Mouse (Mus musculus) neutrophil, adult 5-6 weeks (primary cell): ENCODE data around the gene Gm15737. TPM values are rescaled to one million over a fixed set of nuclear protein-coding genes. Genes with fewer than 3 reads are reported as not detected.

Experiments used
- ATAC-seq: fragments of 151-379, 151-347 bp; 2 replicates; pipeline ENCODE4 v1.8.0; 2017; ENCODE audit warnings: mild to moderate bottlenecking, moderate TSS enrichment; ENCODE audit not compliant: insufficient number of reproducible peaks, poor library complexity, low FRiP score, severe bottlenecking; ENCODE audit errors: extremely low read depth
- total RNA-seq: library from RNA; stranded (forward); fragments of 200-1000 nt; gene quantifications from 2 replicates; pipeline ENCODE4 v1.2.3, GENCODE M21; 2017

Gm15737 gene
- total RNA-seq: not detected in 2 replicates

GRCm38 (mm10) chr6:92869089-92869581 is at the start of gene Gm15737:
TSS of gene Gm15737 (plus strand) at chr6:92869357.
- no peak for ATAC-seq

GRCm38 (mm10) chr6:92821606-92822005 is 47.6 kb upstream of the Gm15737 start:
- no peak for ATAC-seq

DNA sequence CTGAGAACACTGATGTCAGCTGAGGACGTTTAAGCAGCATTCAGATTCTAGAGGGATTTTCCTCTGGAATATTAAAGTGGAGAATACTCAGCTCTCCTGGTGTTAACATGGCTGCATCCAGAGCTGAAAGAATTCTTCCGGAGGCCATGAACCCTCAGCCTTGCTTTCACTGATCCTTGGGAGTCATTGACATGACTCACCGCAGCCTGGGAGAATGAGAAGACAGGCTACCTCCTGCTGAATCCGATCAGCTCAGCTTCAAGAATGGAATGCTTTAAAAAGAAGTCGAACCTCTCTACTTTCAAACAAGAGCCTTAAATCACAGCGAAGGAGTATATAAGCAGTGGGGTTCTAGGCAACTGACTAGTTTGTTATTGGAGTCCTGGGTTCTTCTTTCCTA is 47.2 kb upstream of the Gm15737 start:
- ATAC-seq: no peak

- ATAC-seq: no peak
These were observed 45.2 kb upstream of the Gm15737 start for GRCm38 (mm10) chr6:92823991-92824390.

GRCm38 (mm10) chr6:92826561-92826960 is 42.6 kb upstream of the Gm15737 start:
- no peak for ATAC-seq

- no peak for ATAC-seq
These were observed 41.8 kb upstream of the Gm15737 start for GRCm38 (mm10) chr6:92827360-92827759.

GRCm38 (mm10) chr6:92829148-92829547 is 40.0 kb upstream of the Gm15737 start:
- no peak for ATAC-seq

- ATAC-seq: no peak
These were observed 38.1 kb upstream of the Gm15737 start for GRCm38 (mm10) chr6:92831106-92831505.

DNA sequence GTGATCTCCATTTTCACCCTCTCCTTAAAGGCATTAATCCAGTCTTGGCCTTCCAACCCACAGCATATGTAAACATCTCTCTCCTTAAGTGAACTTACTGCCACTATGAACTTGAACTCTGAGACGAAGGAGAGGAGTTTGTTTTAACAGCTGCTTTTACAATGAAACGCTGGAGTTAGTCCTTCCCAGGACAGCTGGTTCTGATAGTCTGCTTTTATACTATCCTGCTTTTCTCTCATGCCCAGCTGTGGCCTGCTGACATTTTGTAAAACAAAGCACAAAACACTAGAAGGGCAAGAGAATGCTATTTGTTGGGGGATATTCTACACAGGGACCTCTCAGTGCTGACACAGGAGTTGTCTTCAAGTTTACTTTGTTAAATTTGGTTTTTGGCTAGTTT is 27.2 kb upstream of the Gm15737 start:
- no peak for ATAC-seq

DNA sequence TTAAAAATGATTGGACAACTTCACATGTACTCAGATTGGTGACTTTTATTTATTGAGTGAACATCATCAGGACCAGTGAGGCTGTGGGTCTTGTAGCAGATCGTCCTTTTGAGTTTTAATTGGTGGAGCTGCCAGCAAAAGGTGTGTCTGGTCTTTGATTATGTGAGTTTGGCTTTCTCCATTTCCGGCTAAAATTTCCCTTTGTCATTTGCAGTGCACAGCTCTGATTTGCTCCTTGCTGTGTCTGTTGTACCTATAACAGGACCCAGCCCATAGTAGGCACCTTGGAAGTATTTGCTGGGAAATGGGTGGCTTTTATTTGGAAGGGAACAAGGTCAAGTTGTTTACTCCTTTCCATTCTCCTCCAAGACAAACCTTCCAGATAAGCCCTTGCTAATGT is 25.7 kb upstream of the Gm15737 start:
- ATAC-seq: no peak

DNA sequence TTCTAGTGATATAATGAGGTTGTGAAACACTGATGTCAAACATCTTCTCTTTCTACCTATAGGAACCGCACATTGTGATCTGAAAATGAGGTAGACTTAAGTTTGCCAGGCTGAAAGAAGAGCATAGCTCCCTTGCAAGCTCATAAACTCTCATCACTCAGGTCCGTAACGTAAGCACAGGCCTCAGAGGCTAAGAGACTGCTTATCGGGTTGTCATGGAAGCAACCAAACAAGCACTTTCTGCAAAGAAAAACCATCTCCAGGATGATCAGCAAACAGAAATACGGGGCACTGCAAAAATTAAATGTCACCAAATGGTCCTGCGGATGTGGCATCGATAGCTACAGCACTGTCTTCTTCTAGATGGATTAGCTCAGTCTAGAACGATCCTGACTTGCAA is 23.3 kb upstream of the Gm15737 start:
- no peak for ATAC-seq

DNA sequence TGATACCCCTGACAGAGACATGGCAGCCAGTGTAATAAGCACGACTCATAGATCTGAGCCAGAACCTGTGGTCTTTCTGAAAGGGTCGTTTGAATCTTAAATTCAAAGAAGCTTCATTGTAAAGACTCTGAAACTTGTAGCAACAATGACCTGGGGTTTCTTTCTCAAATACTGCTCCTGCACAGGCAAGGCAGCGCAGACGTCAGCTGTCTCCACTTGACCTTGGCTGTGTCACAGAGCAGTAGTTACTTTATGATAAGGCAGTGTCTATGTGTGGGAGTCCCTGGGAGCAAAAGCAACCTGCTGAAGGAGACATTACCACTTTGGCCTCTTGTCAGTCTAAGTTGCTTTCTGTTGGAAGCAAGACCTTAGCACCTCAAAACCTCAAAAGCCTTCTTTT is 22.5 kb upstream of the Gm15737 start:
- no peak for ATAC-seq

DNA sequence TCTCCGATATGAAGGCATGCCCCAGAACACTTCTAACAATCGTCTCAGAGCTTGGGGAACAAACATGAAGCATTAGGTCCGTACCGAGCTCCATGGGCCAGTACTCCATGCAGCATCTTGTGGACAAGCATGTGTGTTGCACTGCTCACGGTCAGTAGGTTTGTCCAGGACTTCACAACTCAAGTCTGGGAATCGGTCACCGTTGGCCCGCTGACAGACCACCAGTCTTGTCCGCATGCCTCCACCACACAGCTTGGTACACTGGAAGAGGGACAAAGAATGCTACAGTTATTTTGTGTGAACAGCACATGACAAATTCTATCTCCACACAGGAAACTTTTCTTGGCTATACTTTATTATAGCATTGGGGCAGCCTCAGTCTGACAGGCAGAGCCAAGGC is 19.9 kb upstream of the Gm15737 start:
- ATAC-seq: no peak

- no peak for ATAC-seq
These were observed 18.9 kb upstream of the Gm15737 start for GRCm38 (mm10) chr6:92850250-92850649.

GRCm38 (mm10) chr6:92854873-92855272 is 14.3 kb upstream of the Gm15737 start:
- ATAC-seq: no peak

DNA sequence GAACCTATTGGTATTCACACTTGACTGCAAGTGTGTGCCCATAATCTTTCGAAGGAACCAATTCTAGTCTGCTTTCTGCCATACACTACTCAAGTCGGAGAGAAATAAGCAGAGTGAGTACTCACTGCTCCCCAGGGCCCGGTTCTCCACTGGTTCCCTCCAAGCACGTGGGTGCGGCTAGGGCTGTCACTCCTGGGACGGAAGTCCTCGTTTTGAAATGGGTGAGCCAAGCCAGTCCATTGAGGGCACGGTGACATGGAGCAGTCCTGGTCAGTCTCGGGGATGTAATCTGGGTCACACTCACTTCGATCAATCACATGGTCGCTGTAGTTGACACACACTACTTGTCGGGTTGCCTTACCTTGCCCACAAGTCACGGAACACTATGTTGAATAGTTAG is 11.4 kb upstream of the Gm15737 start:
- ATAC-seq: no peak

- ATAC-seq: no peak
These were observed 10.2 kb upstream of the Gm15737 start for GRCm38 (mm10) chr6:92858721-92859510.

GRCm38 (mm10) chr6:92860285-92860912 is 8.8 kb upstream of the Gm15737 start:
- no peak for ATAC-seq

DNA sequence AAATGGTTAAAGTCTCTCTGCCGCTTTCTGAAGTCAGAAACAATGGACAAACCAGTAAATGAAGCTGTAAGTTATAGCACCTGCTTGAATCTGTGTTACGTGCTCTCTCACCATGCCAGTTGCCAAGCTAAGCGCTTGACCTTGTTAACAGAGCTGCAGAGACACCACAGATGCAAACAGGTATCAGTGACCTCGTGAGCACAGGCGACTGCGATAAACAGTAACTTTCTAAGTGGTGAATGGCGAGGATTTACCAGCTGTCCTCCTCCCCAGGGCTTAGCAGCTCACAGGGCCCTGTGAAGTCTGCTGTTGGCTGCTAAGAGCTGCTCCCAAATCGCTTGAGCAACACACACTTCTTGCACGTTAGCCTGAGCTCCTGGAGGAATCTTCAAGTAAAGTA is 6.6 kb upstream of the Gm15737 start:
- ATAC-seq: no peak

DNA sequence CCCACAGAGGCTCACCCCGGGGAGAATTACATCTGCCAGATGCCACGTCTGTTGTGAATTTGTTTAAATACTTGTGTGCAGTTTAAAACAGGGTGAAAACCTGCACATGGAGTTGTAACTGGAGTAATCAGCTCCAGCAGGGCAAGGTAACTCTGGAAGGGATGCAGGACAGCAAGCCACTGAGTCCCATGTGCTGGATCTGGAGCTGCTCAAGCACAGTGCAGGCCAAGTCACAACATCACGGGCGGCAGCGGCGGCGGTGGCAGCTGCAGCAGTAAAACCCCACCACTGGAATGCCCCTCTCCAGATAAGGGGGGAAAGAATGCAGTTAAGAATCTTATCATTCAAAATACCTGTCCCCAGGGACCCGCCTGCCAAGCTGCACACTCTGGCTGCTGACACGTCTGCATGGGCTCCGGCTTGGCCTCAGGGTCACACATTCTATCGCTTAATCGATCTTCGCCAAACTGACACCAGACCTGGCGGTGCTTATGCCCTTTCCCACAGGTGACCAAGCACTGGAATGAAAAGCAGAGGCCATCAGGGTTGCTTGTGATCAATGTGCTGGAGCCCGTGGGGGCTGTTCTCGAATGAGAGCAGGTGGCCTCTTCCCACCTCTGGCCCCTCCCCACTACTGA is 544 bp downstream of the Gm15737 start:
- no peak for ATAC-seq
